Mouse (Mus musculus): ENCODE measurements around the gene Aamdc.

Aamdc gene

DNA sequence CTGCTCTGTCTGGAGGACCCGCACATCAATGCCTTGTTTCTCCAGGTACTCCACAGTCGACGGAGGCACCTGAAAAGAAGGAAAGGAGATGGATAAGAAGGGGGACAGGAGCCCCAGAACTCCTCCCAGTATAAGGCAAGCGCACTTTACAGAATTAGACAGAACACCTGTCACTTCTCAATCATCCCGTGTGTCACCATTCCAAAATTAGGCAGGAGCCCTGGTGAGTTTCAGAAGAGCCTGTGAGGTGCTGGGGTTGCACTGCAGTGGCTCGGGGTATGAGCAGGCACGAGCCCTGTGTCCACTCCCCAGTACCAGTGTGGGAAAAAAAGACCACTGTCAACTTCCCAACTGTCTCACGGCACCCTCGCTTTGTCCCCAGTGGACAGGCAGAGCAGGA, 28.6 kb downstream of the Aamdc start:
- H3K36me3 ChIP-seq (ENCODE audit: insufficient read depth, low read length), result no peaks in the 10 kb centered on the region
- no peaks in the 10 kb centered on the region for H3K27me3 ChIP-seq (ENCODE audit: insufficient read depth, low read length)
- peaks cover 5% of the 10 kb centered on the region for H3K4me1 ChIP-seq (replicated peaks; ENCODE audit: low read depth, low read length)
- H3K4me3 ChIP-seq (replicated peaks; ENCODE audit: low read length), result no peak overlapping the region
- H3K9me3 ChIP-seq (ENCODE audit: low read length), result no peaks in the 10 kb centered on the region
- no peak for TF ChIP-seq NANOG (IDR thresholded peaks at IDR 0.05; ENCODE audit: borderline replicate concordance, low read length)
- TF ChIP-seq POU5F1 (IDR thresholded peaks at IDR 0.05; ENCODE audit: borderline replicate concordance, low read length), result no peak
- TF ChIP-seq CTCF (conservative IDR thresholded peaks at IDR 0.05; ENCODE audit: low read length), result no peak

DNA sequence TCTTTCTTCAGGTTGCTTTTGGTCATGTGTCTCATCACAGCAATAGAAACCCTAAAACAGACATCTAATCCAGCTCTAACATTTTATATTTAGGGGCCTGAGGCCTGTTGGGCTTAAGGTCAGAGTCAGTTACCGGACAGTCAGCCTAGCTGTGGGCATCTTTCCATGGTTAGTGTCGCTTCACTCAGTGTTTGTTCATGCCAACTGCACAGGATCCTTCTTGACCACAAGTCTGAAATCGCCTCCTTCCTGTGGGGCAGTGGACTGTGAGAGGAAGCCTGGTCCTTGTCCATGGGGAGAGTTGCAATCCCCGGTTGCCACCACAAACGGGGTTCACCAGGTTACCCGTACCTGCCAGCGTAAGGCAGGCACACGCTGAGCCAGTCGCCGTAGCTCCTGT, 30.0 kb downstream of the Aamdc start:
- Histone ChIP-seq H3K36me3 (ENCODE audit: insufficient read depth, low read length) (no peaks in the 10 kb centered on the region), H3K9me3 (ENCODE audit: low read length) (no peaks in the 10 kb centered on the region), H3K27me3 (ENCODE audit: insufficient read depth, low read length) (no peaks in the 10 kb centered on the region), H3K4me1 (replicated peaks; ENCODE audit: low read depth, low read length) (peaks cover 5% of the 10 kb centered on the region), H3K4me3 (replicated peaks; ENCODE audit: low read length) (no peak overlapping the region)
- TF ChIP-seq POU5F1 (IDR thresholded peaks at IDR 0.05; ENCODE audit: borderline replicate concordance, low read length) (no peak), NANOG (IDR thresholded peaks at IDR 0.05; ENCODE audit: borderline replicate concordance, low read length) (no peak), CTCF (conservative IDR thresholded peaks at IDR 0.05; ENCODE audit: low read length) (no peak)

DNA sequence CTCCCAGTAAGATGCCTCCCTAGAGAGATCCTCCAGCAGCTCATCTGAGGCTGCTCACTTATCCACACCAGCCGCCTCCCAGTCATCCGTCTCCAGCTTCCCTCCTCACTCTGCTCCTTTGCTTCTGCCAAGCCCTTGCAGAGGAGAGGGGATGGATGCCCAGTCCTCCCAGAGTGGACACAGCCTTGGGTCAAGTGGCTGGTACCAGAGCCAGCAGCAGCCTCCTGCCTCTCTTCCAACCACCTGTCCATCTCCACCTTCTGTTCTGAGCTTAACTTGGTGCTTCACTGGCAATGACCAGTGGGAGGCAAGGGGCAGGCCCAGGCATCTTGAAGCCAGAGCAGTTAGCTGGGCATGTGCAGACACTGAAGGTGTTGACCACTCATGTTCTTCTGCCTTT, 32.8 kb downstream of the Aamdc start:
- Histone ChIP-seq H3K9me3 (ENCODE audit: low read length) (no peaks in the 10 kb centered on the region), H3K27me3 (ENCODE audit: insufficient read depth, low read length) (no peaks in the 10 kb centered on the region), H3K36me3 (ENCODE audit: insufficient read depth, low read length) (peaks cover 11% of the 10 kb centered on the region), H3K4me3 (replicated peaks; ENCODE audit: low read length) (no peak overlapping the region), H3K4me1 (replicated peaks; ENCODE audit: low read depth, low read length) (no peaks in the 10 kb centered on the region)
- TF ChIP-seq POU5F1 (IDR thresholded peaks at IDR 0.05; ENCODE audit: borderline replicate concordance, low read length) (no peak), NANOG (IDR thresholded peaks at IDR 0.05; ENCODE audit: borderline replicate concordance, low read length) (no peak), CTCF (conservative IDR thresholded peaks at IDR 0.05; ENCODE audit: low read length) (no peak)

DNA sequence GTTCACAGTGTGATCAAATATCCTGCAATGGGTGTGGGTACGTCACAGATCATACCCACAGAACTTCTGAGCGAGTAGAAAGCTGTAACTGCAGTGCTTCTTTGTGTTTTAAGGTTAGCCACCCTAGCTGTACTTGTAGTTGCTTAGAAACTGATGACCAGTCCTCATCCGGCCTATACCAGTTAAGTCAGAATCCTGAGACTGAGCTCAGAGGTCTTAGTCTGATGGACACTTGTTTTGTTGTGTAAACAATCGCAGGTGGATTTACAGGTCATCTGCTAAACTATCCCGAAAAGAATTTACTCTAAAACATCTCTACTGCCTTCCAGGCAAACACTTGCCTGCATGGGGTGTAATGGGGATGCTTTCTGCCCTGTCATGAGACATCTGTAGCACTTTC, 42.7 kb downstream of the Aamdc start:
- peaks cover 97% of the 10 kb centered on the region for H3K36me3 ChIP-seq (ENCODE audit: insufficient read depth, low read length)
- H3K4me3 ChIP-seq (replicated peaks; ENCODE audit: low read length), result no peak overlapping the region
- H3K4me1 ChIP-seq (replicated peaks; ENCODE audit: low read depth, low read length), result peaks cover 25% of the 10 kb centered on the region
- no peaks in the 10 kb centered on the region for H3K27me3 ChIP-seq (ENCODE audit: insufficient read depth, low read length)
- 0 out of 2 replicates have a peak, but pooled peaks cover 6% of the 10 kb centered on the region for H3K9me3 ChIP-seq (ENCODE audit: low read length)
- TF ChIP-seq POU5F1 (IDR thresholded peaks at IDR 0.05; ENCODE audit: borderline replicate concordance, low read length) (no peak), NANOG (IDR thresholded peaks at IDR 0.05; ENCODE audit: borderline replicate concordance, low read length) (no peak), CTCF (conservative IDR thresholded peaks at IDR 0.05; ENCODE audit: low read length) (no peak)

DNA sequence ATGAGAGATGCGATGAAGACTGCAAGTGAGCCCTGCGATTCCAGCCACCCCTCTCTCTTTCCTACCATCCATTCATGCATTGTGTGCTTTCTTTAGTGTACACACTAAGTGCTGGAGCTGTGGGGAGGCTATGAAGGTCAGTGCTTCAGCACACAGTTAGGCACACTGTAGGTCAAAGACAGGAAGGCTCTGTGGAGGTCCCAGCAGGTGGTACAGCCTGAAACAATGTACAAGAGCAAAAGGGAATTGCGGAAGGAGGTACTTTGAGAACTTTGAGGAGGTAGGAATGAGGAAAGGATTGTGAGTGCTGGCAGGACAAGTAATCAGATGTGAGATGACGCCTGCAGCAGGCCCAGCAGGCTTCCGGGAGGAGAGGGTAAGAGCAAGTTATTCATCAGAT, 43.8 kb downstream of the Aamdc start:
- Histone ChIP-seq H3K36me3 (ENCODE audit: insufficient read depth, low read length) (peaks cover 95% of the 10 kb centered on the region), H3K27me3 (ENCODE audit: insufficient read depth, low read length) (no peaks in the 10 kb centered on the region), H3K4me3 (replicated peaks; ENCODE audit: low read length) (no peak overlapping the region), H3K9me3 (ENCODE audit: low read length) (0 out of 2 replicates have a peak, but pooled peaks cover 6% of the 10 kb centered on the region), H3K4me1 (replicated peaks; ENCODE audit: low read depth, low read length) (peaks cover 25% of the 10 kb centered on the region)
- peak; percentile 70; the same call in 1 of the 2 replicates for TF ChIP-seq NANOG (IDR thresholded peaks at IDR 0.05; ENCODE audit: borderline replicate concordance, low read length)
- no peak for TF ChIP-seq POU5F1 (IDR thresholded peaks at IDR 0.05; ENCODE audit: borderline replicate concordance, low read length)

DNA sequence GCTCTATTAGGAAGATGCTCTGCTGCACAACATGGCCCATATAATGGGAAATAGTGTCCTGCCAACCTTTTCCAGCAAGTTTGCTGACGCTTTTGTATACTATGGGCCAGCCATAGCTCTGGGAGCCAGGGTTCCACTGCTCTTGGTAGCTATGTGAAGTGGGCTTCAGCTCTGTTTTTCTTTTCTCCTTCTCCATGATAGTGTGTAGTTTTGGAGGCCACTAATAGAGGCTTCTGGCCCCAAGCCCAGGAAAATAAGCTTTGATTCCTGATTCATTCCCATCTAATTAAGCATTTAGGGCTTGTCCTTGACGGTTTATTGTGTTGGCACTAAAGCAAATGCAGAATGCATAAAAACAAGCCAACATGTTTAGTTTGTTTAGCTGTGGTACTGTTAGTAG, 59.4 kb downstream of the Aamdc start:
- Histone ChIP-seq H3K9me3 (ENCODE audit: low read length) (no peaks in the 10 kb centered on the region), H3K27me3 (ENCODE audit: insufficient read depth, low read length) (no peaks in the 10 kb centered on the region), H3K36me3 (ENCODE audit: insufficient read depth, low read length) (peaks cover 79% of the 10 kb centered on the region), H3K4me1 (replicated peaks; ENCODE audit: low read depth, low read length) (no peaks in the 10 kb centered on the region), H3K4me3 (replicated peaks; ENCODE audit: low read length) (no peak overlapping the region)
- TF ChIP-seq POU5F1 (IDR thresholded peaks at IDR 0.05; ENCODE audit: borderline replicate concordance, low read length) (no peak), NANOG (IDR thresholded peaks at IDR 0.05; ENCODE audit: borderline replicate concordance, low read length) (no peak), CTCF (conservative IDR thresholded peaks at IDR 0.05; ENCODE audit: low read length) (no peak)

DNA sequence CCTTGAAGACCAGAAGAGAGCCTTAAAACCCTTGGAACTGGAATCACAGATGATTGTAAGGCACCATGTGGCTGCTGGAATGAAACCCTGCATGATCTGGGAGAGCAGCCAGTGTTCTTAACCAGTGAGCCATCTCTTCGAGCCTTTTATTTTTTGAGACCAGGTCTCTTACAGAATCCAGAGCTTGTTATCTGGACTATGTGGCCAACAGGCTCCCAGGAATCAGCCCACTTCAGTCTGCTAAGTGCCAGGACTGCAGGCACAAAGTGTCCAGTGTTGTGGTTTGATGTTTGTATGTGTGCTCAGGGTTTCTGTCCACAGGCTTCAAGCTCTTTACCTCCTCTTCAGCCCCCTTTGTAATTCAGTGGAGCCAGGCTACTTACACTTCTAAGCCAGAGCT, 64.5 kb downstream of the Aamdc start:
- Histone ChIP-seq H3K9me3 (ENCODE audit: low read length) (no peaks in the 10 kb centered on the region), H3K27me3 (ENCODE audit: insufficient read depth, low read length) (no peaks in the 10 kb centered on the region), H3K4me1 (replicated peaks; ENCODE audit: low read depth, low read length) (no peaks in the 10 kb centered on the region), H3K4me3 (replicated peaks; ENCODE audit: low read length) (no peak overlapping the region), H3K36me3 (ENCODE audit: insufficient read depth, low read length) (peaks cover 95% of the 10 kb centered on the region)
- TF ChIP-seq NANOG (IDR thresholded peaks at IDR 0.05; ENCODE audit: borderline replicate concordance, low read length) (no peak), CTCF (conservative IDR thresholded peaks at IDR 0.05; ENCODE audit: low read length) (no peak), POU5F1 (IDR thresholded peaks at IDR 0.05; ENCODE audit: borderline replicate concordance, low read length) (no peak)

DNA sequence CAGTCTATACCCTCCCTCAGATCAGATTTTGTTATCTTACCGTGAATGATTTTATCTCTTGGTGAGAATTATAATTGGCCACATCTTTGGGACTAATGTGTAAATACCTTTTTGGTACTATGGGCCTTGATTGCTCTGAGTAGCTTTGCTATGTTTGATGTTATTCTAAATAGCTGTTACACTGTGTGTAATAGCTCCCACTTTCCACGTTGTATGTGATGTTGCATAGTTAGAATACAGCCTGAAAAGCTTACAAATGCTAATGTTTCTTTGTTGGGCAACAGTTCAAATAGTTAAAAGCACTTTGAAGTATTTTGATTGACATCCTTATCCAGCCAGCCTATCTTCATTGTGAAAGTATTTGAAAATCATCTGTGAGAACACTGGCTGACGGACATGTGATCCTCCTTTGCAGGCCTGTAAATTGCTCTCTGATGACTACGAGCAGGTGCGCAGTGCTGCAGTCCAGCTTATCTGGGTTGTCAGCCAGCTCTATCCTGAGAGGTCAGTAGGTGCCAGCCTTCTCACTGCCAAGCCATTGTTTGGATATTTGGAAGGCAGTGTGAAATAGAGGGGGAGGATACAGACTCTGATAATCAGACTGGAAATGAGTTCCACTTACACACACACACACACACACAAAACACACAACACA, 78.6 kb downstream of the Aamdc start:
- no peaks in the 10 kb centered on the region for H3K4me1 ChIP-seq (replicated peaks; ENCODE audit: low read depth, low read length)
- no peak overlapping the region for H3K4me3 ChIP-seq (replicated peaks; ENCODE audit: low read length)
- peaks cover 69% of the 10 kb centered on the region for H3K36me3 ChIP-seq (ENCODE audit: insufficient read depth, low read length)
- H3K9me3 ChIP-seq (ENCODE audit: low read length), result no peaks in the 10 kb centered on the region
- TF ChIP-seq POU5F1 (IDR thresholded peaks at IDR 0.05; ENCODE audit: borderline replicate concordance, low read length), result no peak
- TF ChIP-seq NANOG (IDR thresholded peaks at IDR 0.05; ENCODE audit: borderline replicate concordance, low read length), result no peak
- TF ChIP-seq CTCF (conservative IDR thresholded peaks at IDR 0.05; ENCODE audit: low read length), result no peak
- H3K27me3 ChIP-seq (ENCODE audit: insufficient read depth, low read length), result no peaks in the 10 kb centered on the region
